Mouse (Mus musculus): Measurements from ENCODE around the gene Ndufa5. TPM values are rescaled to one million over a fixed set of nuclear protein-coding genes. Genes with fewer than 3 reads are reported as not detected.

Ndufa5 gene
- polyA plus RNA-seq, 1 experiment = 3.8 TPM

DNA sequence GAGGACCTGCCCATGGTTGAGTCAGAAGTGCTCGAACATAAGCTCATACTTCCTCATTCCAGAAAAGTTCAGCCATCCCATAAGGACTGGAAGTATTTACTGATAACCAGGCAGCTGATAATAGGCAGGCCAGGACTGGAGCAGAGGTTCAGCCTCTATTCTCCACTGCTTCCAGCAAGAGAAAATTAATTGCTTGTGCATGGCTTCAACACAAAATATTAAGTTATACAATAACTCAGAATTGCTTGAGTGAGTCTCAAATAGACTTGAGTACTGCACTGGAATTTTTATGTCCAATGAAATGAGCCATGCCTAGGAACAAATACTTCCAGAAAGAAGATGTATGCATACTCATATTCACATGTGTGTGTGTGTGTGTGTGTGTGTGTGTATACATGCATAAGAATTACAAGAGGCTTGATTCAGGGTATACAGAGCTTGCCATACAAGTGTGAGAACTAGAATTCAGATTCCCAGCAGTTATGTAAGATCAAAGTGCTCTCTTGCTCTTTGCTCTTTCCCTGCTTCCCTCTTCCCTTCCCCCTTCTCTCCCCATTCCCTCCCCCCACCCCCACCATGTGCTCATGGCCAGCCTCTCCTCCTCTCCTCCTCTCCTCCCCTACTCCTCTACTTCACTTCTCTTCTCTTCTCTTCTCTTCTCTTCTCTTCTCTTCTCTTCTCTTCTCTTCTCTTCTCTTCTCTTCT lies 19.1 kb upstream of the Ndufa5 start:
- no peaks in the 10 kb centered on the region for H3K36me3 ChIP-seq (ENCODE audit: control insufficient read depth, insufficient read depth, low read length)
- no peak for DNase-seq
- H3K4me3 ChIP-seq (ENCODE audit: control insufficient read depth, insufficient read depth, low read length) = no peak overlapping the region
- 61% methylated on average over 1 of the region's 1 CpGs for WGBS
- H3K4me1 ChIP-seq (replicated peaks; ENCODE audit: control insufficient read depth, insufficient read depth, low read length) = no peaks in the 10 kb centered on the region
- H3K27me3 ChIP-seq (ENCODE audit: control insufficient read depth, insufficient read depth, low read length) = no peaks in the 10 kb centered on the region
- TF ChIP-seq POLR2A (IDR thresholded peaks at IDR 0.05; ENCODE audit: control insufficient read depth, extremely low read depth, insufficient read depth, low read length, poor library complexity) = no peak
- no peak for TF ChIP-seq CTCF (IDR thresholded peaks at IDR 0.05; ENCODE audit: borderline replicate concordance, control insufficient read depth, extremely low read depth, insufficient read depth, low read length, poor library complexity)
- no peak overlapping the region for H3K27ac ChIP-seq (ENCODE audit: control insufficient read depth, insufficient read depth, low read length)

DNA sequence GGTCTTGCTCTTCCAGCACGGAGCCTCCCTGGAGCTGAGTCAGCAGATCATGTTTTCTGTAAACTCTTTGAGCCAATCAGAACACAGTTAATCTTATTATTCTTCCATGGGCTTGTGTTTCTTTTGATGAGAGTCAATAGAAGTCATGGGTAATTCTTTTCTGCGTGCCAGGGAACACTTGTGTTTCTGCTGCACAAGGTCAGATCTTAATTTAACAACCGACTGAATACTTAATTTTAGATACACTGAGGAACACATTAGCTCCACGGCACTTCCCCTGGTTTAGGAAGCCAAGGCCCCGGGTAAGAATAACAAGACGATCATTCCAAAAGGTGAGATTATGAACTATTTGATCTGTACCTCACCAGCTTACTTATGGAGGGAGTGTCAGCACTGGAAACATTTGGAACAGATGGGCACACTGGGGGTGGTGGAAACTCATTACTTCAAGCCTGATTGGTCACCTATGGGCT lies 15.3 kb upstream of the Ndufa5 start:
- H3K27me3 ChIP-seq (ENCODE audit: control insufficient read depth, insufficient read depth, low read length) = no peaks in the 10 kb centered on the region
- no peaks in the 10 kb centered on the region for H3K4me1 ChIP-seq (replicated peaks; ENCODE audit: control insufficient read depth, insufficient read depth, low read length)
- H3K27ac ChIP-seq (ENCODE audit: control insufficient read depth, insufficient read depth, low read length) = no peak overlapping the region
- no peak overlapping the region for H3K4me3 ChIP-seq (ENCODE audit: control insufficient read depth, insufficient read depth, low read length)
- TF ChIP-seq POLR2A (IDR thresholded peaks at IDR 0.05; ENCODE audit: control insufficient read depth, extremely low read depth, insufficient read depth, low read length, poor library complexity) = no peak
- TF ChIP-seq CTCF (IDR thresholded peaks at IDR 0.05; ENCODE audit: borderline replicate concordance, control insufficient read depth, extremely low read depth, insufficient read depth, low read length, poor library complexity) = no peak
- H3K36me3 ChIP-seq (ENCODE audit: control insufficient read depth, insufficient read depth, low read length) = no peaks in the 10 kb centered on the region
- 87% methylated on average over 6 of the region's 6 CpGs for WGBS
- no peak for DNase-seq

DNA sequence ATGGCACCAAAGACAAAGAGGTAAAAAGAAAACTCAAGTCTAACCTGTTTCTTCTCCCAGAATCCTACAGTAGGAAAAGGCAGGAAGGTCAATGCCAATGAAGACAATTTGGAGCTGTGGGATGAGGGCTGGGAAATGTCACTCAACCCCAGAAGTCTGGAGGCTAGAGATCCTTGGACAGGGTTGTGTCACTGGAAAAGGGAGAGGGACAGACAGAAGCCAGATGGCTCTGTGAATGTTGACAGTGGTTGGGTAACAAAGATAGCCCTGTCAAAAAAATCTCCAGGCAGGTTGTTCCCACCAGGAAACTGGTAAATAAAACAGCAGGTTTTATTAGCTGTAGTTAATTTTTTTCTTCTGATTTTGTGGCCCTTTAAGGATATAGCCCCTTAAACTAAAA lies 14.6 kb upstream of the Ndufa5 start:
- no peaks in the 10 kb centered on the region for H3K4me1 ChIP-seq (replicated peaks; ENCODE audit: control insufficient read depth, insufficient read depth, low read length)
- TF ChIP-seq POLR2A (IDR thresholded peaks at IDR 0.05; ENCODE audit: control insufficient read depth, extremely low read depth, insufficient read depth, low read length, poor library complexity) = no peak
- TF ChIP-seq CTCF (IDR thresholded peaks at IDR 0.05; ENCODE audit: borderline replicate concordance, control insufficient read depth, extremely low read depth, insufficient read depth, low read length, poor library complexity) = no peak
- no peaks in the 10 kb centered on the region for H3K27me3 ChIP-seq (ENCODE audit: control insufficient read depth, insufficient read depth, low read length)
- DNase-seq = no peak
- no peaks in the 10 kb centered on the region for H3K36me3 ChIP-seq (ENCODE audit: control insufficient read depth, insufficient read depth, low read length)
- H3K4me3 ChIP-seq (ENCODE audit: control insufficient read depth, insufficient read depth, low read length) = no peak overlapping the region
- no peak overlapping the region for H3K27ac ChIP-seq (ENCODE audit: control insufficient read depth, insufficient read depth, low read length)

DNA sequence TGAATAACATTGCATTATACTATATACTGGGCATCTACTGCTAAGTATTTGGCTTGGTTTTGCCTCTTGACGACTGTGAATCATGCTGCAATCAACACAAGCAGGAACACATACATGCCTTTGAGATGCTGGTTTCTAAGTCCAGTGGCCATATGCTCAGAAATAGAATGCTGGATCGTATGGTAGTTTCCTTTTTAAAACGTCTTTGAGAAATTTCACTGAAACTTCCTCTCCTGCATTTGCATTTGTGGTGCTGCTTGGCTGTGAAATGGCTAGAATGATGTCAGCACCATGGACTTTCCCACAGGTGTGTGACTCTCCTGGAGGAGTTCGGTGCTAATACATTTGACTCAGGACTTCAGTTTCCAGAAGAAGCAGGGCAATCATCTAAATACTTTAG lies 12.3 kb upstream of the Ndufa5 start:
- H3K36me3 ChIP-seq (ENCODE audit: control insufficient read depth, insufficient read depth, low read length) = no peaks in the 10 kb centered on the region
- DNase-seq = no peak
- no peaks in the 10 kb centered on the region for H3K27me3 ChIP-seq (ENCODE audit: control insufficient read depth, insufficient read depth, low read length)
- TF ChIP-seq CTCF (IDR thresholded peaks at IDR 0.05; ENCODE audit: borderline replicate concordance, control insufficient read depth, extremely low read depth, insufficient read depth, low read length, poor library complexity) (no peak), POLR2A (IDR thresholded peaks at IDR 0.05; ENCODE audit: control insufficient read depth, extremely low read depth, insufficient read depth, low read length, poor library complexity) (no peak)
- 41% methylated on average over 4 of the region's 4 CpGs for WGBS
- H3K4me3 ChIP-seq (ENCODE audit: control insufficient read depth, insufficient read depth, low read length) = no peak overlapping the region
- no peak overlapping the region for H3K27ac ChIP-seq (ENCODE audit: control insufficient read depth, insufficient read depth, low read length)
- no peaks in the 10 kb centered on the region for H3K4me1 ChIP-seq (replicated peaks; ENCODE audit: control insufficient read depth, insufficient read depth, low read length)

DNA sequence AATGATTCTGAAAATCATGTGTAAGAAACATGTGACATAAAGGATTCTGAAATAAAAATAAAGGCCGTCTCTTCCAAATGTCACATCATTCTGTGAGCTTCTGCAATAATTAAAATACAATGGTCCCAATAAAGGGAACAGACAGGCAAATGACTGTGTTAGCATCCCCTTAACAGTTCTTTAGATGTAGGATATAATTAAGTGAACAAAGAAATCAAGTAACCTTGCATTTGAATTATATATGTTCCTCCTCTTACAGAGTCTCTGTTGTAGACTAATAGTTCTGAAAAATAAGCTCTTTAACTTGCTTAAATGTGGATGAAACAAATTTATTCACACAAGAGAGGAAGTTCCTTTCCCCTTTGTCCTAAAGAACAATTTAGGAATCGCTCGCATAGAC lies 10.6 kb upstream of the Ndufa5 start:
- no peaks in the 10 kb centered on the region for H3K27me3 ChIP-seq (ENCODE audit: control insufficient read depth, insufficient read depth, low read length)
- no peak for DNase-seq
- no peaks in the 10 kb centered on the region for H3K4me1 ChIP-seq (replicated peaks; ENCODE audit: control insufficient read depth, insufficient read depth, low read length)
- no peak overlapping the region for H3K4me3 ChIP-seq (ENCODE audit: control insufficient read depth, insufficient read depth, low read length)
- no peaks in the 10 kb centered on the region for H3K36me3 ChIP-seq (ENCODE audit: control insufficient read depth, insufficient read depth, low read length)
- 90% methylated on average over 3 of the region's 3 CpGs for WGBS
- H3K27ac ChIP-seq (ENCODE audit: control insufficient read depth, insufficient read depth, low read length) = no peak overlapping the region
- TF ChIP-seq POLR2A (IDR thresholded peaks at IDR 0.05; ENCODE audit: control insufficient read depth, extremely low read depth, insufficient read depth, low read length, poor library complexity) = no peak
- no peak for TF ChIP-seq CTCF (IDR thresholded peaks at IDR 0.05; ENCODE audit: borderline replicate concordance, control insufficient read depth, extremely low read depth, insufficient read depth, low read length, poor library complexity)

DNA sequence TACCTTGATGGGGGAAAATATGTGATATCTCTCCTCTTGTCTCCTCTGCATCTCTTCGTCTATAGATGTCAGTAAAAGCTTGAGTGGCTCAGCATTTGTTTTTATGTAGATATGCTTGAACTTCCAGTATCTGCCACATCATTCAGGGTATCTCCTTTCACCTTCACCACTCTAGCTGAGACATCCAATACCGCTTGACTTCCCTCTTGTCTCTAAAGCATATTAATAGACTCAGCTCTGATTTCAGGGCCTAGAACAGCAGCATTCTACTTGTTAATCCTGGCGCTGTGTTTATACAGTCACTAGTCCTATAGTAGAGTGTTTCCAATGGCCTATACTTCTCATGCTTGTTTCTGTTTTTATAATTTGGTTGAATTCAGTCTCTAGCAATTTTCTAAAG lies 5.0 kb upstream of the Ndufa5 start:
- no peak overlapping the region for H3K4me3 ChIP-seq (ENCODE audit: control insufficient read depth, insufficient read depth, low read length)
- 89% methylated on average over 3 of the region's 3 CpGs for WGBS
- H3K4me1 ChIP-seq (replicated peaks; ENCODE audit: control insufficient read depth, insufficient read depth, low read length) = no peaks in the 10 kb centered on the region
- no peak overlapping the region for H3K27ac ChIP-seq (ENCODE audit: control insufficient read depth, insufficient read depth, low read length)
- no peaks in the 10 kb centered on the region for H3K36me3 ChIP-seq (ENCODE audit: control insufficient read depth, insufficient read depth, low read length)
- DNase-seq = no peak
- TF ChIP-seq POLR2A (IDR thresholded peaks at IDR 0.05; ENCODE audit: control insufficient read depth, extremely low read depth, insufficient read depth, low read length, poor library complexity) (no peak), CTCF (IDR thresholded peaks at IDR 0.05; ENCODE audit: borderline replicate concordance, control insufficient read depth, extremely low read depth, insufficient read depth, low read length, poor library complexity) (no peak)
- no peaks in the 10 kb centered on the region for H3K27me3 ChIP-seq (ENCODE audit: control insufficient read depth, insufficient read depth, low read length)

All from thymus, adult 2 months (tissue).